Mouse (Mus musculus) ES-E14 (cell line): Measurements from ENCODE around the gene Nr2c1.

Source experiments
- HCFC1 ChIP-seq: IDR thresholded peaks from 2 replicates; pipeline ENCODE4 v1.6.1; 2012; ENCODE audit warnings: low read length, inconsistent platforms, borderline replicate concordance; ENCODE audit not compliant: insufficient read depth
- MAFK ChIP-seq: IDR thresholded peaks from 2 replicates; pipeline ENCODE4 v1.6.1; 2014; ENCODE audit warnings: mild to moderate bottlenecking, low read depth, low read length, inconsistent platforms; ENCODE audit not compliant: insufficient read depth

DNA sequence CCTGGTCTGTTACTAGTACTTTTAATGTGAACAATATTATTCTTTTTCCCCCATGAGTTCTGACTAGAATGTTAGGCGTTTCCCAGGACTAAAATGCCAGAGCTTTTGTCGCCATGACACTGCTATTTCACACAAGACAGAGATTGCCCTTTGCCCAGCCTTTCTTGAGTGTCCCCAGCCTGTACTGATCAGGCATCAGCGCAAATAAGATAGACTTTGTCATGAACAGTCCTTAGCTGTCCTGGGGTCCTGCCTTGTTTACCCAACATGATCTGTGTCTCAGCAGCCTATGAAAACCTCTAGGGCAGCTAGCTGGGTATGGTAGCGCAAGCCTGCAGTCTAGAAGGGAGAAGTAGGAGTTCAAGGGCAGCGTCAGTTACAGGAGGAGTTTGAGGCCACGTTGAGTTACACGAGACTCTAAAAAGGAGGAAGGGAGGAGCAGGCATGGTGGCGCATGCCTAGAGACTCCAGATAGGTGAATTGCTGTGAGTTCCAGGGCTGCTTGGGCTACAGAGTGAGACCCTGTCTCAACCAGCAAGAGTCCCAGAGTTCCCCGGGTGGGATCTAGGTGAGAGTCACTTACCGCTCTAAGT lies 8.8 kb upstream of the Nr2c1 start:
- TF ChIP-seq HCFC1: no peak
- no peak for TF ChIP-seq MAFK
